Mouse (Mus musculus) embryonic facial prominence, embryonic 15.5 days (tissue): ENCODE data around the gene 2010106E10Rik. TPM values are rescaled to one million over a fixed set of nuclear protein-coding genes. Genes with fewer than 3 reads are reported as not detected.

ENCODE experiments used
- ATAC-seq: fragments of 200-750 bp; cut with Nextera tagmentation; 2 replicates; pipeline ENCODE4 v1.8.0; 2017; ENCODE audit warnings: low read depth, moderate TSS enrichment; ENCODE audit not compliant: insufficient number of reproducible peaks, low FRiP score, low TSS enrichment
- H3K27ac ChIP-seq: fragments of 300-500 bp; sonication (generic); replicated peaks from 2 replicates; pipeline ENCODE4 v1.5.1; 2015; ENCODE audit warnings: mild to moderate bottlenecking, inconsistent platforms
- H3K27me3 ChIP-seq: fragments of 300-500 bp; sonication (generic); 2 replicates; pipeline ENCODE4 v1.6.1; 2015; ENCODE audit warnings: inconsistent platforms
- H3K36me3 ChIP-seq: fragments of 300-500 bp; sonication (generic); 2 replicates; pipeline ENCODE4 v1.6.1; 2015; ENCODE audit warnings: mild to moderate bottlenecking, inconsistent platforms
- H3K4me1 ChIP-seq: fragments of 300-500 bp; sonication (generic); 2 replicates; pipeline ENCODE4 v1.6.1; 2015; ENCODE audit warnings: inconsistent platforms
- H3K4me2 ChIP-seq: fragments of 300-500 bp; sonication (generic); replicated peaks from 2 replicates; pipeline ENCODE4 v1.6.1; 2015; ENCODE audit warnings: mild to moderate bottlenecking, inconsistent platforms
- H3K4me3 ChIP-seq: fragments of 300-500 bp; sonication (generic); replicated peaks from 2 replicates; pipeline ENCODE4 v1.5.1; 2015; ENCODE audit warnings: mild to moderate bottlenecking, inconsistent platforms
- H3K9ac ChIP-seq: fragments of 300-500 bp; sonication (generic); 2 replicates; pipeline ENCODE4 v1.6.1; 2015; ENCODE audit warnings: inconsistent platforms
- H3K9me3 ChIP-seq: fragments of 300-500 bp; sonication (generic); replicated peaks from 2 replicates; pipeline ENCODE4 v1.6.1; 2016; ENCODE audit warnings: inconsistent platforms
- WGBS: fragments of 180-500 bp; shearing (Covaris S2); methylation state at CpG from one replicate; pipeline ENCODE4 v1.1.7; 2015; 5-methylcytosine and 5-hydroxymethylcytosine counted together
- polyA plus RNA-seq: library from polyadenylated mRNA; unstranded; fragments of >200 nt; fragmentation: Nextera tagmentation; extraction: Ambion mirVana; gene quantifications from 2 replicates; pipeline ENCODE4 v1.2.1, GENCODE M21; 2015

2010106E10Rik gene
- not detected in 2 replicates for polyA plus RNA-seq

DNA sequence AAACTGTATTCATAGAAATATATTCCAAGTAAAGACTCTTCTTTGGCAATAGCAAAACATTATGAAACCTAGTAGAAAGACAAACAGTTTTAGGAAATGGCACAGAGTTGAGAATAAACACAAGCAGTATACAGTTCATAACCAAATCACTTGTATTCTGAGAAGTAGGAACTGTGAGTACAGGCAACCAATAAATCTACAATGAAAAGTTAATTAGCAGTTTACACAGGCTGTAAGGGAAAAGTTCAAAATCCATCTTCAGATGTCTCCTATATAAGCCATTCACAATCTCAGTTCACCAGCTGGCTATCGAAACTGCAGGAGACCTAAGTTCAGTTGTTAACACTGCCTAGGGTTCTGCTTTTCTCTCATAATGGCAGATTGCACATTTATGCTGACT is at the start of gene 2010106E10Rik:
TSS of gene 2010106E10Rik (plus strand) at position 301 of the 400 bp plus-strand sequence.
- H3K9me3 ChIP-seq: no peaks in the 10 kb centered on the region
- ATAC-seq: no peak
- 71% methylated on average over 1 of the region's 1 CpGs for WGBS

DNA sequence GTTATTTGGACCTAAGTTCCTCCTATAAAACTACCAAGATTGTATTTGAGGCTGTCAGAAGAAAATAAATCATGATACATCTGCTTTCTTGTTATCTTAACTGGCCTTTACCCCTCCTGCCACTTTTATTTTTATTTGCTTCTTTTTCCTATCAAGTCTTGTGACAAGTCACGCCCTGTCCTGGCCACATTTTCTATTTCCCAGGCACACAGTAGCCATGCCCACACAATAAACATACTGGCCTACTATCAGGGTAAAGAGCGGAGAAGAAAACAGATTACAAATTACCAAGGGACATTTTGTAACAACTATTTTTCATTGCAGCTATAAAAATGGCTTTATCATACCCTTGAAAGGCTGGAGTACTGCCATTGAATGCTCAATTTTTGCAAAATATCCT is 10.6 kb downstream of the 2010106E10Rik start:
- Histone ChIP-seq H3K9ac (no peak overlapping the region), H3K27ac (no peak overlapping the region), H3K27me3 (no peaks in the 10 kb centered on the region), H3K36me3 (no peaks in the 10 kb centered on the region), H3K4me1 (no peaks in the 10 kb centered on the region), H3K4me3 (no peak overlapping the region), H3K9me3 (no peaks in the 10 kb centered on the region), H3K4me2 (no peak overlapping the region)
- ATAC-seq: no peak
- 73% methylated on average over 2 of the region's 2 CpGs for WGBS

More for the DNA sequence above, at the start of gene 2010106E10Rik:
- Histone ChIP-seq H3K4me3 (no peak within 1 kb of the TSS), H3K9ac (no peak within 1 kb of the TSS), H3K4me2 (no peak within 1 kb of the TSS), H3K36me3 (no peaks in the 10 kb centered on the region), H3K27me3 (no peaks in the 10 kb centered on the region), H3K27ac (no peak within 1 kb of the TSS), H3K4me1 (no peaks in the 10 kb centered on the region)

DNA sequence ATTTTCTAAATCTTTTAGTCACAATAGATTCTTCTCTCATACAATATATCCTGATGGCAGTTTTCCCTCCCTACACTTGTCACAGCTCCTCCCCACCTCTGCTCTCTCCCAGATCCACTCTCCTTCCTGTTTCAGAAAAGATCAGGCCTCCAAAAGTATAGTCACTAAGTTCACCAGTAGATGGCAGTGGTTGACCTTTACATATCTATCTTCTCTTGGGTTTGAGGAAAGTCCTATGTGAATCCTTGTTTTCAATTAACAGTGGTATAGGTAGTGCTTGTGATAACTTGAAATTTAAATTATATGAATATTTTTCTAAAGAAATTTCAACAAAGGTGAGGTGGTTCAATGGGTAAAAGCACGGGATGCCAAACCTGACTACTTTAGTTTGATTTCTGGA is 29.7 kb downstream of the 2010106E10Rik start:
- H3K27ac ChIP-seq: no peak overlapping the region
- H3K4me1 ChIP-seq: no peaks in the 10 kb centered on the region
- no peak overlapping the region for H3K9ac ChIP-seq
- no peaks in the 10 kb centered on the region for H3K27me3 ChIP-seq
- H3K4me2 ChIP-seq: no peak overlapping the region
- H3K9me3 ChIP-seq: no peaks in the 10 kb centered on the region
- WGBS: 52% methylated on average over 1 of the region's 1 CpGs
- no peak for ATAC-seq
- no peaks in the 10 kb centered on the region for H3K36me3 ChIP-seq
- H3K4me3 ChIP-seq: no peak overlapping the region

DNA sequence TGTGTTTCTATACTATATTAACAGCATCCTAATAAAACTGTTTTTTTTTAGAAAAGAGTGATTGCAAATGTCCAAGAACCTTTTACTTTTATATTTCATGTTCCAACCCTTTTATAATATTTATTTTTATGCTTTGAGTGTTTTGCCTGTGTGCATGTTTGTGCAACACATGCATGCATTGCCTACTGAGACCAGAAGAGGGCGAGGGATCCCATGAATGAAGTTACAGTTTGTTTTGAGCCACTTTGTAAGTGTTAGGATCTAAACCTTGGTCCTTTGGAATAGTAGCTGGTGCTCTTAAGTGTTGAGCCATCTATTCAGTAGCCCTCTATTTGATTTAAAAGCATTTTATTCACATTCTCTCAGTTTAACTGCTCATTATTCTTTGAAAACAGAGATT is 48.0 kb downstream of the 2010106E10Rik start:
- Histone ChIP-seq H3K36me3 (no peaks in the 10 kb centered on the region), H3K27me3 (no peaks in the 10 kb centered on the region), H3K4me1 (no peaks in the 10 kb centered on the region), H3K4me3 (no peak overlapping the region), H3K9me3 (no peaks in the 10 kb centered on the region), H3K9ac (no peak overlapping the region), H3K27ac (no peak overlapping the region), H3K4me2 (no peak overlapping the region)
- 55% methylated on average over 1 of the region's 1 CpGs for WGBS
- no peak for ATAC-seq

DNA sequence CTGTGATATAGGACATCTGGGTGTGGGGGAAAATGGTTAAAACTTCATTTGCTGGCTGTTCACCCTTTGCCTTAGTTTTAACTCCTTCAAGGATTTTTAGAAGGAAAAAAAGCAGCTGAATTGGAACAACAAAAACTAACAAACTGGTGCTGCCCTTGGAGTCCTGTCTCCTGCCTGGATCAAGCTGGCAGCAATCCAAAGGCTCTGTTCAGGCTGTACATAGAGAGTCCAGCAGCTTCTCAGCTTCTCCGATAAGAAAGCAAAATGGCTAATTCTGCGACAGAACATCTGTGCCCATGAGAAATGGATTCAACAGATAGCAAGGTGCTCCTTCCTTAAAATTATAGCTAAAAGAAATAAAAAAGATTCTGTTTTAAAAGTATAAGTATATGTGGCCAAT is 72.6 kb downstream of the 2010106E10Rik start:
- H3K4me1 ChIP-seq: no peaks in the 10 kb centered on the region
- H3K36me3 ChIP-seq: no peaks in the 10 kb centered on the region
- no peak overlapping the region for H3K9ac ChIP-seq
- 80% methylated on average over 2 of the region's 2 CpGs for WGBS
- H3K4me2 ChIP-seq: no peak overlapping the region
- H3K27ac ChIP-seq: no peak overlapping the region
- no peak for ATAC-seq
- no peak overlapping the region for H3K4me3 ChIP-seq
- H3K27me3 ChIP-seq: no peaks in the 10 kb centered on the region
- H3K9me3 ChIP-seq: no peaks in the 10 kb centered on the region

GRCm38 (mm10) chrX:112600511-112601305 is 105.6 kb downstream of the 2010106E10Rik start, which contains the start of gene Zfp711:
TSS of gene Zfp711 (plus strand) at chrX:112600526.
- ATAC-seq: peak; percentile 97
- Histone ChIP-seq H3K9me3 (no peaks in the 10 kb centered on the region), H3K36me3 (no peaks in the 10 kb centered on the region), H3K27ac (peak within 1 kb of the TSS; percentile 69), H3K27me3 (no peaks in the 10 kb centered on the region), H3K4me3 (peak within 1 kb of the TSS; percentile 62), H3K4me1 (no peaks in the 10 kb centered on the region), H3K9ac (peak within 1 kb of the TSS; percentile 45), H3K4me2 (peak within 1 kb of the TSS; percentile 47)
- 17% methylated on average over 78 of the region's 79 CpGs for WGBS

- peak overlapping the region; percentile 69 for H3K27ac ChIP-seq
- peak overlapping the region; percentile 45 for H3K9ac ChIP-seq
- H3K36me3 ChIP-seq: no peaks in the 10 kb centered on the region
- H3K4me3 ChIP-seq: peak overlapping the region; percentile 62
- no peaks in the 10 kb centered on the region for H3K27me3 ChIP-seq
- H3K4me1 ChIP-seq: no peaks in the 10 kb centered on the region
- peak overlapping the region; percentile 47 for H3K4me2 ChIP-seq
- H3K9me3 ChIP-seq: no peaks in the 10 kb centered on the region
- WGBS: 16% methylated on average over 41 of the region's 81 CpGs
- peak; percentile 50 for ATAC-seq
Measured at GRCm38 (mm10) chrX:112601306-112602120, 106.4 kb downstream of the 2010106E10Rik start.

Other genes starting within 250 kb of the 2010106E10Rik start
- gene Apool, start 183.9 kb upstream of the 2010106E10Rik start, polyA plus RNA-seq: 48.3 and 58.0 TPM in 2 replicates
- gene Satl1, start 88.5 kb upstream of the 2010106E10Rik start, polyA plus RNA-seq: not detected in 2 replicates
- 12.7 and 13.6 TPM in 2 replicates for gene Zfp711, start 105.3 kb downstream of the 2010106E10Rik start, polyA plus RNA-seq
- gene Pof1b, start 203.4 kb downstream of the 2010106E10Rik start, polyA plus RNA-seq: 16.3 and 19.5 TPM in 2 replicates